Comparison of ENCODE assay signal across 15 mouse cellular contexts in the genomic region with DNA sequence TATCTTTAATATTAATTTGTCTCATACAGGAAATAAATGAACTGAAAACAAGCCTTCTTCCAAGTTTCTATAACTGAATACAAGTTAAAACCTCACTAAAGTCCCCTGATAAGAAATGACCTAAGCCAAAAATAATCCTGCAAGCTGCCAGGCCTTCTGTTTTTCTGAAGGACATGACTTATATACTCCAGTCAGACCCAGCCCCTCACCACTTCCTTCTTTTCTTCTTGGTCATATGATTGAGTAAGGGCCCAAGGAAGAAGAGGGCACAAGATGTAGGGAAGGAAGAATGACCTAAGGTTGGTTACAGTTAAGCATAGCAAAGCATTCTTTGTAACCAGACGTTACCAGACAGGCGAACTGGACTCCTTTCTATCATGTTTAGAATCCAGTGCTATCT. TPM values are rescaled to one million over a fixed set of nuclear protein-coding genes. Genes with fewer than 3 reads are reported as not detected.
DNase-seq lines count a peak whose midpoint lies in the region; ATAC-seq and TF ChIP-seq lines count a peak whose summit lies in the region.
"Had no signal": no experiment of that assay in that cellular context is flagged by ENCODE, and none has a peak within 500 bp of the region (broad histone marks: within the 10 kb centered on the region; RNA-seq: fewer than 3 reads in every experiment).

No protein-coding gene starts in this region.

- DNase-seq in kidney, adult 11 months = no peak
- peak; percentile 65 for DNase-seq in CH12.LX (ENCODE audit: extremely low read depth)
- DNase-seq in brain, adult 2 months (ENCODE audit: low read depth, low spot score) = peak; percentile 22
- DNase-seq in testis, postnatal 10 days (ENCODE audit: low spot score) = no peak
- no peak for DNase-seq in natural killer cell, adult 2 months (ENCODE audit: low spot score in 2 of 2)
- DNase-seq: cerebellum, adult 18-20 months; gastrocnemius, adult 2 months; liver, embryonic 13.5 days; thymus, postnatal 14 days had no signal

- peaks cover 25% of the 10 kb centered on the region for H3K79me2 ChIP-seq in CH12.LX (replicated peaks; ENCODE audit: control insufficient read depth, extremely low read depth, insufficient read depth, poor library complexity, severe bottlenecking)
- H3K79me2 ChIP-seq in macrophage (ENCODE audit: inconsistent target) = peaks cover 31% of the 10 kb centered on the region

- H3K9ac ChIP-seq in kidney, embryonic 16.5 days (replicated peaks; ENCODE audit: low read length) = no peak overlapping the region
- H3K9ac ChIP-seq in CH12.LX (ENCODE audit: insufficient read depth, low read depth) = no peak overlapping the region
- H3K9ac ChIP-seq: forebrain, embryonic 15.5 days; liver, embryonic 13.5 days; stomach, embryonic 15.5 days had no signal

- peak overlapping the region; percentile 40; the same call in 1 of the 2 replicates for H3K27ac ChIP-seq in kidney, embryonic 16.5 days (ENCODE audit: low read length)
- H3K27ac ChIP-seq in CH12.LX (ENCODE audit: insufficient read depth, low read depth) (peak overlapping the region; percentile 64; the same call in 1 of the 2 replicates), macrophage (peak overlapping the region; percentile 97)
- H3K27ac ChIP-seq: forebrain, embryonic 15.5 days; gastrocnemius, adult 2 months; layer of hippocampus, adult 2 months; liver, embryonic 13.5 days; stomach, embryonic 15.5 days had no signal

- H3K4me1 ChIP-seq in kidney, embryonic 16.5 days (ENCODE audit: insufficient read depth, low read length) = no peaks in the 10 kb centered on the region
- H3K4me1 ChIP-seq in CH12.LX (ENCODE audit: control insufficient read depth in 1 of 2, insufficient read depth in 2 of 2) = peaks cover 47 to 93% of the 10 kb centered on the region in 2 experiments
- H3K4me1 ChIP-seq: forebrain, embryonic 15.5 days; stomach, embryonic 15.5 days had no signal

- no peak for TF ChIP-seq CTCF in CH12.LX (conservative IDR thresholded peaks at IDR 0.05 in 1 of 2, IDR thresholded peaks at IDR 0.05 in 1 of 2; ENCODE audit: low read depth in 2 of 2, low read length in 2 of 2)

- no peak overlapping the region for H3K4me3 ChIP-seq in kidney, embryonic 16.5 days (ENCODE audit: low read length)
- H3K4me3 ChIP-seq in CH12.LX (replicated peaks in 1 of 3; ENCODE audit: low read depth in 2 of 3, low read length in 2 of 3, poor library complexity in 1 of 3) = no peak overlapping the region
- no peak overlapping the region for H3K4me3 ChIP-seq in macrophage (ENCODE audit: inconsistent target)
- H3K4me3 ChIP-seq: forebrain, embryonic 15.5 days; gastrocnemius, adult 2 months; layer of hippocampus, adult 2 months; liver, embryonic 13.5 days; stomach, embryonic 15.5 days had no signal

- WGBS in kidney, embryonic 16.5 days = 72% methylated on average over 2 of the region's 2 CpGs
- 0% methylated on average over 2 of the region's 2 CpGs for WGBS in macrophage (ENCODE audit: missing documents)

- dilution Hi-C loops in CH12.LX (cut with MboI; ENCODE audit: extremely low pct_ligation_motif_present, extremely low pct_unique_long_range_greater_than_20kb, low sequenced_read_pairs) = no loop called here

- no peak for ATAC-seq in kidney, embryonic 16.5 days (ENCODE audit: low FRiP score, low TSS enrichment)
- ATAC-seq: forebrain, embryonic 15.5 days had no signal

- H3K36me3 ChIP-seq in kidney, embryonic 16.5 days (ENCODE audit: insufficient read depth, low read length) = no peaks in the 10 kb centered on the region
- H3K36me3 ChIP-seq in CH12.LX (replicated peaks in 1 of 2; ENCODE audit: control insufficient read depth in 1 of 2, insufficient read depth in 1 of 2, low read length in 1 of 2) (peaks cover 19 to 72% of the 10 kb centered on the region in 2 experiments), macrophage (ENCODE audit: inconsistent target) (no peaks in the 10 kb centered on the region)
- H3K36me3 ChIP-seq: forebrain, embryonic 15.5 days; liver, embryonic 13.5 days; stomach, embryonic 15.5 days had no signal

- H3K27me3 ChIP-seq in kidney, embryonic 16.5 days (ENCODE audit: insufficient read depth, low read length) = no peaks in the 10 kb centered on the region
- H3K27me3 ChIP-seq in CH12.LX (replicated peaks) = no peaks in the 10 kb centered on the region
- H3K27me3 ChIP-seq: forebrain, embryonic 15.5 days; liver, embryonic 13.5 days; stomach, embryonic 15.5 days had no signal

- no peak; the same call in 1 of the 2 replicates for TF ChIP-seq EP300 in CH12.LX (IDR thresholded peaks at IDR 0.05; ENCODE audit: low read length)

- H3K9me3 ChIP-seq in kidney, embryonic 16.5 days (ENCODE audit: low read length) = no peaks in the 10 kb centered on the region
- no peaks in the 10 kb centered on the region for H3K9me3 ChIP-seq in CH12.LX (replicated peaks; ENCODE audit: low read length)
- H3K9me3 ChIP-seq: forebrain, embryonic 15.5 days; liver, embryonic 13.5 days; stomach, embryonic 15.5 days had no signal

- no peak for TF ChIP-seq RAD21 in CH12.LX (IDR thresholded peaks at IDR 0.05; ENCODE audit: low read depth, low read length)

- H3K4me2 ChIP-seq in kidney, embryonic 16.5 days (replicated peaks; ENCODE audit: low read depth, low read length) = no peak overlapping the region
- H3K4me2 ChIP-seq in CH12.LX (ENCODE audit: insufficient read depth, low read depth, poor library complexity, severe bottlenecking) = no peak overlapping the region
- H3K4me2 ChIP-seq: forebrain, embryonic 15.5 days; liver, embryonic 13.5 days; midbrain, embryonic 11.5 days; stomach, embryonic 15.5 days had no signal

- TF ChIP-seq POLR2A in CH12.LX (IDR thresholded peaks at IDR 0.05; ENCODE audit: low read depth, low read length) = no peak; the same call in 1 of the 2 replicates

- in situ Hi-C loops in CH12.LX (cut with MboI; ENCODE audit: low pct_ligation_motif_present, low pct_unique_long_range_greater_than_20kb, low sequenced_read_pairs) = no loop called here

TF ChIP-seq in CH12.LX, 34 proteins besides CTCF, POLR2A, EP300 and RAD21:
- TF ChIP-seq NELFE (IDR thresholded peaks at IDR 0.05; ENCODE audit: low read depth, low read length) (no peak), TBP (conservative IDR thresholded peaks at IDR 0.05; ENCODE audit: low read depth, low read length) (0 out of 2 replicates have a peak, but pooled peaks have one; percentile 35), ETS1 (conservative IDR thresholded peaks at IDR 0.05; ENCODE audit: low read depth, low read length) (peak; percentile 67), ELF1 (IDR thresholded peaks at IDR 0.05; ENCODE audit: low read depth, low read length) (peak; percentile 36; the same call in 1 of the 2 replicates), GABPA (IDR thresholded peaks at IDR 0.05; ENCODE audit: insufficient replicate concordance, low read depth, low read length) (no peak), MXI1 (IDR thresholded peaks at IDR 0.05; ENCODE audit: low read depth, low read length) (no peak; the same call in 1 of the 2 replicates)

RNA-seq across cellular contexts. Expression of a gene that starts 21.1 kb away (rescaled TPM):
- polyA plus RNA-seq in kidney, embryonic 16.5 days (2015; fragmentation: Nextera tagmentation; extraction: Ambion mirVana) = 95.1 and 104 TPM in 2 replicates
- total RNA-seq in CH12.LX (2012; rRNA removed) = 23.5 and 34.7 TPM in 2 replicates
- 45.8 and 47.9 TPM in 2 replicates for total RNA-seq in CH12.LX (2014; rRNA removed)
- polyA plus RNA-seq in CH12.LX (2012; ENCODE audit: insufficient read length, low read depth) = 51.6 and 53.7 TPM in 2 replicates
- 100 to 1,000 TPM in 1 of 26 experiments, 10 to 100 TPM in 25; 35.8 to 104 (median 61.4) TPM for total RNA-seq in macrophage (2018; cell fraction: chromatin; rRNA removed)
- total RNA-seq in macrophage (2018; cell fraction: cytosol; rRNA removed) = 10 to 100 TPM; 10.4 to 21.1 (median 16.8) TPM
- 10 to 100 TPM; 25.9 to 99.4 (median 49.8) TPM for total RNA-seq in macrophage (2018; cell fraction: nucleus; rRNA removed)
- 9.2 to 16.8 TPM (median 15.2 TPM) in 3 replicates for polyA plus RNA-seq in macrophage (2018)

Comparison
In these comparisons a context has a peak if more than half of its experiments do, and no peak if none do; other contexts are left out.
1. H3K27ac ChIP-seq: peak in every context shown above with its lines; median percentile 97 in macrophage; 64 in CH12.LX; 40 in kidney, embryonic 16.5 days.
2. DNase-seq: peak in CH12.LX (single experiment) and brain, adult 2 months (single experiment); none in kidney, adult 11 months (single experiment), testis, postnatal 10 days (single experiment) and natural killer cell, adult 2 months (0 of 2).